Mouse (Mus musculus) embryonic fibroblast, embryonic 13.5 days (primary cell): ENCODE measurements at regions not wholly inside any gene's neighbourhood (a gene's known extent, or its start where the extent isn't known, plus 50 kb on each side); places are given as distances from the start of the nearest gene placed in this dataset.

Experiments
- CTCF ChIP-seq: IDR thresholded peaks from 2 replicates; pipeline ENCODE4 v1.5.1; 2011; ENCODE audit warnings: mild to moderate bottlenecking, control low read depth, low read length, moderate library complexity, borderline replicate concordance; ENCODE audit not compliant: insufficient read depth
- POLR2A ChIP-seq: IDR thresholded peaks from 2 replicates; pipeline ENCODE4 v1.6.1; 2011; ENCODE audit warnings: low read depth, mild to moderate bottlenecking, control low read depth, low read length, moderate library complexity

- TF ChIP-seq CTCF (no peak), POLR2A (no peak)
Measured at GRCm38 (mm10) chr6:147989381-147989780, 57.7 kb upstream of the Far2 start.
